Mouse (Mus musculus): ENCODE data around the gene Cir1. TPM values are rescaled to one million over a fixed set of nuclear protein-coding genes. Genes with fewer than 3 reads are reported as not detected.
A peak's percentile ranks its signal among the peaks of the same experiment; 100 is the strongest.

The Cir1 gene
- polyA plus RNA-seq, 1 experiment: 18.4 TPM

GRCm38 (mm10) chr2:73298841-73299240, 13.7 kb downstream of the Cir1 start:
- Histone ChIP-seq H3K4me1 (ENCODE audit: control insufficient read depth, insufficient read depth, low read length) (no peaks in the 10 kb centered on the region), H3K9me3 (replicated peaks; ENCODE audit: control insufficient read depth, insufficient read depth, low read length, poor library complexity, severe bottlenecking) (no peaks in the 10 kb centered on the region), H3K27me3 (ENCODE audit: control insufficient read depth, insufficient read depth, low read length, poor library complexity, severe bottlenecking) (no peaks in the 10 kb centered on the region), H3K36me3 (ENCODE audit: control insufficient read depth, insufficient read depth, low read length, poor library complexity, severe bottlenecking) (0 out of 2 replicates have a peak, but pooled peaks cover 2% of the 10 kb centered on the region), H3K9ac (ENCODE audit: low read depth, poor library complexity, severe bottlenecking) (no peak overlapping the region), H3K4me3 (ENCODE audit: low read depth, low read length) (no peak overlapping the region), H3K27ac (ENCODE audit: insufficient read depth, low read length) (no peak overlapping the region)
- TF ChIP-seq POLR2A (IDR thresholded peaks at IDR 0.05; ENCODE audit: insufficient read depth, low read length): no peak

GRCm38 (mm10) chr2:73298154-73298553, 14.3 kb downstream of the Cir1 start:
- no peaks in the 10 kb centered on the region for H3K27me3 ChIP-seq (ENCODE audit: control insufficient read depth, insufficient read depth, low read length, poor library complexity, severe bottlenecking)
- H3K4me3 ChIP-seq (ENCODE audit: low read depth, low read length): no peak overlapping the region
- TF ChIP-seq CTCF (IDR thresholded peaks at IDR 0.05; ENCODE audit: low read depth, low read length) (no peak), POLR2A (IDR thresholded peaks at IDR 0.05; ENCODE audit: insufficient read depth, low read length) (no peak), EP300 (IDR thresholded peaks at IDR 0.05; ENCODE audit: insufficient read depth, low read depth, low read length) (no peak)
- H3K4me1 ChIP-seq (ENCODE audit: control insufficient read depth, insufficient read depth, low read length): no peaks in the 10 kb centered on the region
- H3K27ac ChIP-seq (ENCODE audit: insufficient read depth, low read length): no peak overlapping the region
- no peak overlapping the region for H3K9ac ChIP-seq (ENCODE audit: low read depth, poor library complexity, severe bottlenecking)
- H3K9me3 ChIP-seq (replicated peaks; ENCODE audit: control insufficient read depth, insufficient read depth, low read length, poor library complexity, severe bottlenecking): no peaks in the 10 kb centered on the region
- H3K36me3 ChIP-seq (ENCODE audit: control insufficient read depth, insufficient read depth, low read length, poor library complexity, severe bottlenecking): 0 out of 2 replicates have a peak, but pooled peaks cover 2% of the 10 kb centered on the region

GRCm38 (mm10) chr2:73295023-73295422, 17.5 kb downstream of the Cir1 start:
- Histone ChIP-seq H3K9ac (ENCODE audit: low read depth, poor library complexity, severe bottlenecking) (no peak overlapping the region), H3K4me3 (ENCODE audit: low read depth, low read length) (no peak overlapping the region), H3K27ac (ENCODE audit: insufficient read depth, low read length) (no peak overlapping the region), H3K36me3 (ENCODE audit: control insufficient read depth, insufficient read depth, low read length, poor library complexity, severe bottlenecking) (no peaks in the 10 kb centered on the region), H3K9me3 (replicated peaks; ENCODE audit: control insufficient read depth, insufficient read depth, low read length, poor library complexity, severe bottlenecking) (no peaks in the 10 kb centered on the region), H3K4me1 (ENCODE audit: control insufficient read depth, insufficient read depth, low read length) (no peaks in the 10 kb centered on the region), H3K27me3 (ENCODE audit: control insufficient read depth, insufficient read depth, low read length, poor library complexity, severe bottlenecking) (no peaks in the 10 kb centered on the region)
- TF ChIP-seq CTCF (IDR thresholded peaks at IDR 0.05; ENCODE audit: low read depth, low read length) (no peak), POLR2A (IDR thresholded peaks at IDR 0.05; ENCODE audit: insufficient read depth, low read length) (no peak), EP300 (IDR thresholded peaks at IDR 0.05; ENCODE audit: insufficient read depth, low read depth, low read length) (no peak)

GRCm38 (mm10) chr2:73291130-73291529, 21.4 kb downstream of the Cir1 start:
- no peaks in the 10 kb centered on the region for H3K36me3 ChIP-seq (ENCODE audit: control insufficient read depth, insufficient read depth, low read length, poor library complexity, severe bottlenecking)
- H3K27me3 ChIP-seq (ENCODE audit: control insufficient read depth, insufficient read depth, low read length, poor library complexity, severe bottlenecking): no peaks in the 10 kb centered on the region
- TF ChIP-seq POLR2A (IDR thresholded peaks at IDR 0.05; ENCODE audit: insufficient read depth, low read length): no peak
- no peak for TF ChIP-seq EP300 (IDR thresholded peaks at IDR 0.05; ENCODE audit: insufficient read depth, low read depth, low read length)
- no peak for TF ChIP-seq CTCF (IDR thresholded peaks at IDR 0.05; ENCODE audit: low read depth, low read length)
- no peak overlapping the region for H3K27ac ChIP-seq (ENCODE audit: insufficient read depth, low read length)
- no peak overlapping the region for H3K9ac ChIP-seq (ENCODE audit: low read depth, poor library complexity, severe bottlenecking)
- H3K9me3 ChIP-seq (replicated peaks; ENCODE audit: control insufficient read depth, insufficient read depth, low read length, poor library complexity, severe bottlenecking): no peaks in the 10 kb centered on the region
- no peak overlapping the region for H3K4me3 ChIP-seq (ENCODE audit: low read depth, low read length)
- no peaks in the 10 kb centered on the region for H3K4me1 ChIP-seq (ENCODE audit: control insufficient read depth, insufficient read depth, low read length)

- Histone ChIP-seq H3K9ac (ENCODE audit: low read depth, poor library complexity, severe bottlenecking) (no peak overlapping the region), H3K4me3 (ENCODE audit: low read depth, low read length) (no peak overlapping the region), H3K9me3 (replicated peaks; ENCODE audit: control insufficient read depth, insufficient read depth, low read length, poor library complexity, severe bottlenecking) (no peaks in the 10 kb centered on the region), H3K4me1 (ENCODE audit: control insufficient read depth, insufficient read depth, low read length) (no peaks in the 10 kb centered on the region), H3K27ac (ENCODE audit: insufficient read depth, low read length) (no peak overlapping the region), H3K36me3 (ENCODE audit: control insufficient read depth, insufficient read depth, low read length, poor library complexity, severe bottlenecking) (no peaks in the 10 kb centered on the region), H3K27me3 (ENCODE audit: control insufficient read depth, insufficient read depth, low read length, poor library complexity, severe bottlenecking) (peaks cover 5% of the 10 kb centered on the region)
- TF ChIP-seq CTCF (IDR thresholded peaks at IDR 0.05; ENCODE audit: low read depth, low read length) (peak; percentile 8), EP300 (IDR thresholded peaks at IDR 0.05; ENCODE audit: insufficient read depth, low read depth, low read length) (no peak)
Measured at GRCm38 (mm10) chr2:73285630-73286029, 26.9 kb downstream of the Cir1 start.

GRCm38 (mm10) chr2:73281707-73282106, 30.8 kb downstream of the Cir1 start:
- no peaks in the 10 kb centered on the region for H3K4me1 ChIP-seq (ENCODE audit: control insufficient read depth, insufficient read depth, low read length)
- H3K27me3 ChIP-seq (ENCODE audit: control insufficient read depth, insufficient read depth, low read length, poor library complexity, severe bottlenecking): peaks cover 25% of the 10 kb centered on the region

More at GRCm38 (mm10) chr2:73281707-73282106, 30.8 kb downstream of the Cir1 start:
- H3K27ac ChIP-seq (ENCODE audit: insufficient read depth, low read length): no peak overlapping the region
- TF ChIP-seq EP300 (IDR thresholded peaks at IDR 0.05; ENCODE audit: insufficient read depth, low read depth, low read length) (no peak), CTCF (IDR thresholded peaks at IDR 0.05; ENCODE audit: low read depth, low read length) (no peak), POLR2A (IDR thresholded peaks at IDR 0.05; ENCODE audit: insufficient read depth, low read length) (no peak)
- no peak overlapping the region for H3K4me3 ChIP-seq (ENCODE audit: low read depth, low read length)
- 0 out of 2 replicates have a peak overlapping the region, but pooled peaks have one; percentile 16 for H3K9ac ChIP-seq (ENCODE audit: low read depth, poor library complexity, severe bottlenecking)
- H3K9me3 ChIP-seq (replicated peaks; ENCODE audit: control insufficient read depth, insufficient read depth, low read length, poor library complexity, severe bottlenecking): no peaks in the 10 kb centered on the region
- no peaks in the 10 kb centered on the region for H3K36me3 ChIP-seq (ENCODE audit: control insufficient read depth, insufficient read depth, low read length, poor library complexity, severe bottlenecking)
